Comparison of ENCODE assay signal across 17 mouse cellular contexts in genomic region chr8:11203260-11204110, GRCm38 (mm10).
A peak's percentile ranks its signal among the peaks of the same experiment; 100 is the strongest.
DNase-seq lines count a peak whose midpoint lies in the region; ATAC-seq lines count a peak whose summit lies in the region.
"Had no signal": no experiment of that assay in that cellular context is flagged by ENCODE, and none has a peak within 500 bp of the region (broad histone marks: within the 10 kb centered on the region; RNA-seq: fewer than 3 reads in every experiment).

No protein-coding gene starts in this region.

- ATAC-seq in CD4-positive, CD25-positive, alpha-beta regulatory T cell, adult 4 months, result no peak
- peak; percentile 68 for ATAC-seq in granulocyte monocyte progenitor cell, adult 5-6 weeks (replicated peaks; ENCODE audit: poor library complexity, severe bottlenecking)
- peak; percentile 66; the same call in 1 of the 2 replicates for ATAC-seq in neural tube, embryonic 14.5 days (ENCODE audit: low read depth)

- H3K9ac ChIP-seq in neural tube, embryonic 14.5 days (replicated peaks; ENCODE audit: low read depth, low read length), result no peak overlapping the region
- H3K9ac ChIP-seq: embryonic facial prominence, embryonic 13.5 days; heart, embryonic 13.5 days; lung, embryonic 15.5 days had no signal

- H3K4me3 ChIP-seq in neural tube, embryonic 14.5 days (ENCODE audit: low read depth, low read length), result no peak overlapping the region
- H3K4me3 ChIP-seq: embryonic facial prominence, embryonic 13.5 days; heart, embryonic 13.5 days; limb, embryonic 10.5 days; lung, embryonic 15.5 days; myocyte had no signal

- intact Hi-C loops in heart, postnatal 14 days (cut with DNase I), result no loop called here

- no peaks in the 10 kb centered on the region for H3K9me3 ChIP-seq in neural tube, embryonic 14.5 days (ENCODE audit: control insufficient read depth, low read length)
- H3K9me3 ChIP-seq: embryonic facial prominence, embryonic 13.5 days; heart, embryonic 13.5 days; limb, embryonic 10.5 days; lung, embryonic 15.5 days had no signal

- 0 out of 2 replicates have a peak, but pooled peaks cover 4% of the 10 kb centered on the region for H3K4me1 ChIP-seq in neural tube, embryonic 14.5 days (ENCODE audit: control insufficient read depth, insufficient read depth, low read length)
- H3K4me1 ChIP-seq: embryonic facial prominence, embryonic 13.5 days; limb, embryonic 10.5 days; lung, embryonic 15.5 days had no signal

- no peaks in the 10 kb centered on the region for H3K27me3 ChIP-seq in neural tube, embryonic 14.5 days (ENCODE audit: control insufficient read depth, insufficient read depth, low read length)
- H3K27me3 ChIP-seq: embryonic facial prominence, embryonic 13.5 days; heart, embryonic 13.5 days; lung, embryonic 15.5 days had no signal

- H3K27ac ChIP-seq in neural tube, embryonic 14.5 days (ENCODE audit: low read depth, low read length), result no peak overlapping the region
- H3K27ac ChIP-seq: embryonic facial prominence, embryonic 13.5 days; heart, embryonic 13.5 days; limb, embryonic 10.5 days; lung, embryonic 15.5 days had no signal

- no peak overlapping the region for H3K4me2 ChIP-seq in neural tube, embryonic 14.5 days (ENCODE audit: low read depth, low read length)
- H3K4me2 ChIP-seq: embryonic facial prominence, embryonic 13.5 days; heart, embryonic 13.5 days; lung, embryonic 15.5 days had no signal

- no peaks in the 10 kb centered on the region for H3K36me3 ChIP-seq in neural tube, embryonic 14.5 days (ENCODE audit: control insufficient read depth, insufficient read depth, low read length)

- WGBS in neural tube, embryonic 14.5 days, result 58% methylated on average over 12 of the region's 12 CpGs

- peak; percentile 15 for DNase-seq in CD4-positive, CD25-positive, alpha-beta regulatory T cell, adult 2 months (ENCODE audit: low read depth, low spot score)
- peak; percentile 30 for DNase-seq in layer of hippocampus, adult 9-11 months
- DNase-seq in layer of hippocampus, adult 11-12 months (ENCODE audit: low spot score), result no peak
- DNase-seq in heart, postnatal 14 days, result no peak
- no peak for DNase-seq in lung, postnatal 36 days
- DNase-seq: adrenal gland, postnatal 14 days; cerebellum, adult 2 months; kidney, adult 18-20 months; thymus, adult 2 months had no signal

Comparison
In these comparisons a context has a peak if more than half of its experiments do, and no peak if none do; other contexts are left out.
1. DNase-seq: peak in CD4-positive, CD25-positive, alpha-beta regulatory T cell, adult 2 months (single experiment) and layer of hippocampus, adult 9-11 months (single experiment); none in layer of hippocampus, adult 11-12 months (single experiment), heart, postnatal 14 days (0 of 2) and lung, postnatal 36 days (single experiment).